Mouse (Mus musculus): ENCODE results near the gene Acin1. TPM values are rescaled to one million over a fixed set of nuclear protein-coding genes. Genes with fewer than 3 reads are reported as not detected.

Acin1 gene
- polyA plus RNA-seq, 1 experiment from 2014 or later: 113 TPM

GRCm38 (mm10) chr14:54715402-54715801 is 28.7 kb upstream of the Acin1 start:
- Histone ChIP-seq H3K27ac (replicated peaks) (0 out of 2 replicates have a peak overlapping the region, but pooled peaks have one; percentile 70), H3K4me1 (peaks cover 12% of the 10 kb centered on the region), H3K4me2 (peak overlapping the region; percentile 78), H3K27me3 (replicated peaks) (no peaks in the 10 kb centered on the region), H3K9me3 (replicated peaks) (no peaks in the 10 kb centered on the region), H3K36me3 (no peaks in the 10 kb centered on the region), H3K4me3 (replicated peaks) (no peak overlapping the region; the same call in 1 of the 2 replicates), H3K9ac (replicated peaks) (peak overlapping the region; percentile 51; the same call in 1 of the 2 replicates)
- no peak for ATAC-seq (ENCODE audit: low FRiP score)
- 79% methylated on average over 1 of the region's 1 CpGs for WGBS

DNA sequence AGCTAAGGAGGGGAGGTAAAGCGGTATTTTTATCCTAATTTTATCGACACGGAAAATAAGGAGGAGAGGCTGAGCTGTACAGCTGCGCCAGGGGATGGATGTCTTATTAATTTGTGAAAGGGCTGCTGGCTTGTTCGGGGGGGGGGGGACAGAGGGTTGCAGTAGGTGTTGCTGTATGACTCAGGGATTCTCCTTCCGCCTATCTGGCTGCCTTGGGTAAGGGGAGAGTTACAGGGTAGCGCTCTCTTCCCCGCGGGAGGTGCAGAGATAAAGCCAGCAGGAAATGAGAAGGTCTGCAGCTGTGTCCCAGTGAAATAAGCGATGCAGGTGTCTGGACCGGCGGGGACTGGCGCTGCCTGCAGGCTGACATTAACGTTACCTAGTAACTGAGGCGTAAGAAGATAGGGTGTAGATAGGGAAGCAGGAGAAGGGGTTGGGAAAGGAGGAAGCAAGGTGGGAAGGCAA is 27.9 kb upstream of the Acin1 start:
- ATAC-seq (ENCODE audit: low FRiP score): peak; percentile 74
- Histone ChIP-seq H3K4me1 (peaks cover 12% of the 10 kb centered on the region), H3K27me3 (replicated peaks) (no peaks in the 10 kb centered on the region), H3K36me3 (no peaks in the 10 kb centered on the region), H3K9me3 (replicated peaks) (no peaks in the 10 kb centered on the region), H3K27ac (replicated peaks) (peak overlapping the region; percentile 70), H3K4me2 (peak overlapping the region; percentile 78), H3K9ac (replicated peaks) (peak overlapping the region; percentile 51), H3K4me3 (replicated peaks) (peak overlapping the region; percentile 47)
- 2% methylated on average over 15 of the region's 15 CpGs for WGBS

DNA sequence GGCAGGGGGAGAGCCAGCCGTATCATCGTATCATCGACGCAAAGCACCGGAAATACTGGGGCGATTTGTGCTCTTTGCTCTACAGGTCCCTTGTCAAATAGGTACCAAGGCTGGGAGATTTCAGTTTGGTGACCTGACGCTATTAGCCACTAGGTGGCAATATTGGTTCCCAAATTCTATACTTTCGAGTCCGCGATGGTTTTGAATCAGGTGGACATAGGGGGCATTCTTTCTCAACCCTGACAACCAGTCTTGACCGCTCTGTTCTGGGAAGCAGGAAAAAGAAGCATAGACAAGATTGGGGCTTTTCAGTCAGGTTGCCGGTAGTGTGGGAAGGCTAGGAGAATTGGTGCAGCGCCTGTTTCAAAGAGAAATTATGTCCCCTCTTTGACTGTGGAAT is 27.4 kb upstream of the Acin1 start:
- H3K4me1 ChIP-seq: peaks cover 12% of the 10 kb centered on the region
- H3K4me2 ChIP-seq: peak overlapping the region; percentile 78
- H3K4me3 ChIP-seq (replicated peaks): peak overlapping the region; percentile 47
- peak overlapping the region; percentile 51 for H3K9ac ChIP-seq (replicated peaks)
- H3K27ac ChIP-seq (replicated peaks): peak overlapping the region; percentile 70
- under 1% methylated on average over 13 of the region's 13 CpGs for WGBS
- no peaks in the 10 kb centered on the region for H3K27me3 ChIP-seq (replicated peaks)
- H3K9me3 ChIP-seq (replicated peaks): no peaks in the 10 kb centered on the region
- peak; percentile 82 for ATAC-seq (ENCODE audit: low FRiP score)
- no peaks in the 10 kb centered on the region for H3K36me3 ChIP-seq

GRCm38 (mm10) chr14:54712861-54713260 is 26.1 kb upstream of the Acin1 start:
- 79% methylated on average over 8 of the region's 8 CpGs for WGBS
- Histone ChIP-seq H3K4me2 (no peak overlapping the region), H3K27me3 (replicated peaks) (no peaks in the 10 kb centered on the region), H3K9ac (replicated peaks) (no peak overlapping the region), H3K4me3 (replicated peaks) (no peak overlapping the region), H3K9me3 (replicated peaks) (no peaks in the 10 kb centered on the region), H3K4me1 (peaks cover 12% of the 10 kb centered on the region), H3K27ac (replicated peaks) (no peak overlapping the region), H3K36me3 (no peaks in the 10 kb centered on the region)
- ATAC-seq (ENCODE audit: low FRiP score): no peak

DNA sequence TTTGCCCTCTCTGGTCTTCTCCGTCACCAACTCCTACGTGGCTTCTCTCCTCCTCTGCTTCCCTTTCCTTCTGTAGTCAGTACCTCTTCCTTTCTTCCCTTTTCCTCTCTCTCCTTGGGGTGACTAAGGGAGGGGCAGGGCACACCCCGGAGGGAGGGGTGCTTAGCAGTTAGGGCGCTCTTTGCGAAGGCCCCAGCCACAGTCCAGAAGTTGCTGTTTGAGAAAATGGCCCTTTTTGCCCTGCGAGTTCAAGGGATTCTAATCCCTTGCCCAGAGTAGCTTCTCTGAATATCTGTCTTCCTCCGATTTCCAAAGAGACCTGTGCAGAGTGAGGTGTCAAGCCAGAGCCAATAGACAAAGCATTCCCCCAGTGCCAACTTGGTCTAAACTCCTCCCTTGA is 25.3 kb upstream of the Acin1 start, which contains the start of gene Cebpe:
Gene Cebpe (minus strand): TSS at position 101 of the 400 bp plus-strand sequence.
- H3K36me3 ChIP-seq: no peaks in the 10 kb centered on the region
- no peak within 1 kb of the TSS for H3K4me2 ChIP-seq
- H3K9ac ChIP-seq (replicated peaks): no peak within 1 kb of the TSS
- H3K9me3 ChIP-seq (replicated peaks): no peaks in the 10 kb centered on the region
- H3K4me3 ChIP-seq (replicated peaks): no peak within 1 kb of the TSS
- no peak within 1 kb of the TSS for H3K27ac ChIP-seq (replicated peaks)
- no peak for ATAC-seq (ENCODE audit: low FRiP score)
- H3K27me3 ChIP-seq (replicated peaks): no peaks in the 10 kb centered on the region
- 90% methylated on average over 7 of the region's 7 CpGs for WGBS
- H3K4me1 ChIP-seq: peaks cover 12% of the 10 kb centered on the region

DNA sequence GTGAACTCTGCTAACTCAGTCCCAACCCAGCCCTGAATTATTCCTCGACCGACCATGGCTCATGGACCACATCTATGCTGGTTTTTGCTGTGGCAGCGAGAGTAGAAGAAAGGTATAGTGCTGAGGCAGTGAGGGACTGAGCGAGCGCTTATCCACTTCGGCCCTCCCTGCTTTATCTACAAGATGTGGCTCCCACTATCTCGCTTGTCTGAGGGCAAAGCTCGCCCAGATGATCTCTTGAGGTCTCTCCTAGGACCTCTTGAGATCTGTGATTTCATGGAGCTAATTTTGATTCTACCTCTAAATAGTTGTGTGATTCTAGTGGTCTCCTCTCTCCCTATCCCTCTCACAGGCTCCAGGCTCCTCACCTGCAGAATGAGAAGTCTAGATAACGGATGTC is 22.3 kb upstream of the Acin1 start:
- peaks cover 2% of the 10 kb centered on the region; the same call in 1 of the 2 replicates for H3K4me1 ChIP-seq
- no peak overlapping the region for H3K4me2 ChIP-seq
- ATAC-seq (ENCODE audit: low FRiP score): no peak
- WGBS: 88% methylated on average over 9 of the region's 9 CpGs
- no peaks in the 10 kb centered on the region for H3K27me3 ChIP-seq (replicated peaks)
- H3K9me3 ChIP-seq (replicated peaks): no peaks in the 10 kb centered on the region
- no peaks in the 10 kb centered on the region for H3K36me3 ChIP-seq
- no peak overlapping the region for H3K9ac ChIP-seq (replicated peaks)
- H3K27ac ChIP-seq (replicated peaks): no peak overlapping the region
- H3K4me3 ChIP-seq (replicated peaks): no peak overlapping the region

DNA sequence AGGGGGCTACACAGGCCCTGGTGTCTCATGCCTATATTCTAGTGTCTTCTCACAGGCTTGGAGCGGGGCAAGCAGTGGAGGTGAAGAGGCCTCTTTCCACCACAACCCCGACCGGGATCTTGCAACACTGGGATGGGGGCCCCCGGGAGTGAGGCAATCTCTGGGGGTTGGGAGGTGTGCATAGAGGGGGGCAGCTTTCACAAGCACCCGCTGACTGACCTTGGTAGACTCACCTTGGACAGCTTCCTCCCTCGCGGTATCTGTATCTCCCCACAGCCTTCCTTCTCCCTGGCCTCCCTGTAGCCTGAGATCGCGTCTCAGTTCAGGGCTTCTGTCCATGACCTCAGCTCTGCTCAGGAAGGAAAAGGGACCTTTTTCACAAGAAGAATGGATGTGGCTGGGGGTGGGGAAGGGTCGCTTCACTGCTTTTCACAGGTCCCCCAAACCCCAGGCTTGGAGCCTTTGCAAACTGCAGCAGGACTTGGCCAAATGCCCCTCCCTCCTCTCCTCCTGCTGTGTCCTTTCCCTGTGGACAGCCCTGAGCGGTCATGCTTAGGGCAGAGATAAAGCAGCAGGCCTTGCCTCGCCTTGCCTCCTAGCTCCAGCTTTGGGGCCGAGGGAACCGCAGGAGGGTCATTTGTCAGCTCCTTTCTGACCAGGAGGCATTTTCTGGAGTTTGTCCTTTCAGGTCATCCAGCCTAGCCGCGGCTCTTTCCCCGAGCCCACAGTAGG is 20.0 kb upstream of the Acin1 start:
- Histone ChIP-seq H3K27me3 (replicated peaks) (0 out of 2 replicates have a peak, but pooled peaks cover 12% of the 10 kb centered on the region), H3K4me3 (replicated peaks) (no peak overlapping the region), H3K36me3 (no peaks in the 10 kb centered on the region), H3K4me2 (no peak overlapping the region), H3K4me1 (no peaks in the 10 kb centered on the region), H3K27ac (replicated peaks) (no peak overlapping the region), H3K9me3 (replicated peaks) (no peaks in the 10 kb centered on the region), H3K9ac (replicated peaks) (no peak overlapping the region)
- WGBS: 69% methylated on average over 17 of the region's 17 CpGs
- ATAC-seq (ENCODE audit: low FRiP score): no peak

DNA sequence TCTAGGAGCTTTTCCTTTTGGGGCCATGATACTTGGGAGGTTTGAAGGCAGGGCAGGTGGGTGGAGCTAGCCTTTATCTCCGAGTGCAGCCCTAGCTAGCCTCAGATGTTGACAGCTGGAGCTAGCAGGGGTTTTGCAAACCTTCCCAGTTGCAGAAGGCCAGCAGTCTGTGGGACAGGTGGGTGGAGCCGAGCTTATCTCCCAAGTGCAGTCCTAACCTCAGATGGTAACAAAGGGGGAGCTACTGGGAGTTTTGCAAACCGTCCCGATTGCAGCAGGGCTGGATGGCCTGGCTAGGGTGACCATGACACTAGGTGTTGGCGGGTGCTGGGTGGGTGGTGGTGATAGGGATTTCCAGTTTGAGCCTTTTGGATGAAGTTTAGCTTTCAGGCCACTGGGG is 19.1 kb upstream of the Acin1 start:
- WGBS: 59% methylated on average over 5 of the region's 5 CpGs
- no peak overlapping the region for H3K4me3 ChIP-seq (replicated peaks)
- H3K4me2 ChIP-seq: no peak overlapping the region
- ATAC-seq (ENCODE audit: low FRiP score): no peak
- H3K27me3 ChIP-seq (replicated peaks): 0 out of 2 replicates have a peak, but pooled peaks cover 12% of the 10 kb centered on the region
- H3K27ac ChIP-seq (replicated peaks): no peak overlapping the region
- no peaks in the 10 kb centered on the region for H3K36me3 ChIP-seq
- no peak overlapping the region for H3K9ac ChIP-seq (replicated peaks)
- H3K4me1 ChIP-seq: no peaks in the 10 kb centered on the region
- no peaks in the 10 kb centered on the region for H3K9me3 ChIP-seq (replicated peaks)

- Histone ChIP-seq H3K9ac (replicated peaks) (no peak overlapping the region), H3K27ac (replicated peaks) (no peak overlapping the region), H3K4me1 (no peaks in the 10 kb centered on the region), H3K36me3 (no peaks in the 10 kb centered on the region), H3K4me3 (replicated peaks) (no peak overlapping the region), H3K9me3 (replicated peaks) (no peaks in the 10 kb centered on the region), H3K4me2 (no peak overlapping the region), H3K27me3 (replicated peaks) (0 out of 2 replicates have a peak, but pooled peaks cover 12% of the 10 kb centered on the region)
- no peak for ATAC-seq (ENCODE audit: low FRiP score)
- 69% methylated on average over 10 of the region's 10 CpGs for WGBS
These were observed 16.5 kb upstream of the Acin1 start for GRCm38 (mm10) chr14:54703207-54703606.

- H3K27ac ChIP-seq (replicated peaks): no peak overlapping the region
- H3K4me3 ChIP-seq (replicated peaks): no peak overlapping the region
- 0 out of 2 replicates have a peak, but pooled peaks cover 12% of the 10 kb centered on the region for H3K27me3 ChIP-seq (replicated peaks)
- 9% methylated on average over 6 of the region's 6 CpGs for WGBS
- H3K4me2 ChIP-seq: no peak overlapping the region
- no peaks in the 10 kb centered on the region for H3K9me3 ChIP-seq (replicated peaks)
- no peaks in the 10 kb centered on the region for H3K36me3 ChIP-seq
- H3K4me1 ChIP-seq: no peaks in the 10 kb centered on the region
- ATAC-seq (ENCODE audit: low FRiP score): peak; percentile 66; the same call in 1 of the 2 replicates
- no peak overlapping the region for H3K9ac ChIP-seq (replicated peaks)
These were observed 14.6 kb upstream of the Acin1 start for GRCm38 (mm10) chr14:54701298-54701697.

- Histone ChIP-seq H3K27me3 (replicated peaks) (0 out of 2 replicates have a peak, but pooled peaks cover 12% of the 10 kb centered on the region), H3K9me3 (replicated peaks) (no peaks in the 10 kb centered on the region), H3K27ac (replicated peaks) (no peak overlapping the region), H3K4me2 (no peak overlapping the region), H3K9ac (replicated peaks) (no peak overlapping the region), H3K4me1 (no peaks in the 10 kb centered on the region), H3K36me3 (no peaks in the 10 kb centered on the region), H3K4me3 (replicated peaks) (no peak overlapping the region)
- WGBS: 49% methylated on average over 3 of the region's 3 CpGs
- ATAC-seq (ENCODE audit: low FRiP score): no peak
These were observed 12.9 kb upstream of the Acin1 start for GRCm38 (mm10) chr14:54699586-54699985.

DNA sequence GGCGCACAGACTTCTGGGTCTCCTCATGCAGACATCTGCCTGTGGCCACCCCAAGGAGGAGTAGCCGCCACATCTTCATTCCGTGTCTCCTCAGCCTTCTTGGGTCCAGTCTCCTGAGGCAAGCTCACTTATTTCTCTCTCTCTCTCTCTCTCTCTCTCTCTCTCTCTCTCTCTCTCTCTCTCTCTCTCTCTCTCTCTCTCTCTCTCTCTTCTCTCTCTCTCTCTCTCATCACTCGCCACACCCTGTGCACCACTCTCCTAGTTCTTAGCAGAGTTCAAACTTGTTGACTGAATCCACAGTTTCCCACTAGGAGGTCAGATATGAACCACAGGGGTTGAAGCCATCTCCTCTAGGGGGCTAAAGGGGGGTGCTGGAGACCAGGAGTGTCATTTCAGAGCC is 12.0 kb upstream of the Acin1 start, which contains the start of gene Gm29776:
Gene Gm29776 (minus strand): TSS at position 101 of the 400 bp plus-strand sequence.
- Histone ChIP-seq H3K4me2 (no peak within 1 kb of the TSS), H3K9me3 (replicated peaks) (no peaks in the 10 kb centered on the region), H3K4me1 (no peaks in the 10 kb centered on the region), H3K27me3 (replicated peaks) (0 out of 2 replicates have a peak, but pooled peaks cover 11% of the 10 kb centered on the region), H3K27ac (replicated peaks) (no peak within 1 kb of the TSS), H3K4me3 (replicated peaks) (no peak within 1 kb of the TSS), H3K9ac (replicated peaks) (no peak within 1 kb of the TSS), H3K36me3 (peaks cover 2% of the 10 kb centered on the region; the same call in 1 of the 2 replicates)
- 78% methylated on average over 4 of the region's 4 CpGs for whole genome bisulfite sequencing
- no peak for ATAC-seq (ENCODE audit: low FRiP score)
